Mouse (Mus musculus) gastrocnemius, postnatal 25 days (tissue): ENCODE results near the gene Cep85l. TPM values are rescaled to one million over a fixed set of nuclear protein-coding genes. Genes with fewer than 3 reads are reported as not detected.

Experiments used
- total RNA-seq, 2 experiments: library from RNA; stranded (reverse); gene quantifications; 1 replicate in 1 of 2; 2 replicates in 1 of 2; pipeline ENCODE4 v1.2.3; 2021

The Cep85l gene
- total RNA-seq, 2 experiments from 2014 or later = 30.7 to 85.6 TPM

Other genes with a start within 250 kb of the Cep85l start
- 1 to 10 TPM; 1.1 to 1.6 TPM for gene Pln, start 42.3 kb downstream of the Cep85l start, total RNA-seq
- gene Asf1a, start 216.8 kb upstream of the Cep85l start, total RNA-seq = 10 to 100 TPM; 16.7 to 17.2 TPM